Mouse (Mus musculus) testis, adult 2 months (tissue): ENCODE measurements around the gene Angel1.

Source experiments
- CTCF ChIP-seq: fragments of 200-500 bp; IDR thresholded peaks from 2 replicates; pipeline ENCODE4 v1.5.1; 2012; ENCODE audit warnings: low read depth, mild to moderate bottlenecking, inconsistent platforms, low read length, moderate library complexity; ENCODE audit not compliant: control insufficient read depth, insufficient read depth, insufficient replicate concordance
- POLR2A ChIP-seq: fragments of 200-500 bp; IDR thresholded peaks from 2 replicates; pipeline ENCODE4 v1.6.1; 2012; ENCODE audit warnings: low read depth, mild to moderate bottlenecking, inconsistent platforms, low read length, moderate library complexity; ENCODE audit not compliant: control insufficient read depth

DNA sequence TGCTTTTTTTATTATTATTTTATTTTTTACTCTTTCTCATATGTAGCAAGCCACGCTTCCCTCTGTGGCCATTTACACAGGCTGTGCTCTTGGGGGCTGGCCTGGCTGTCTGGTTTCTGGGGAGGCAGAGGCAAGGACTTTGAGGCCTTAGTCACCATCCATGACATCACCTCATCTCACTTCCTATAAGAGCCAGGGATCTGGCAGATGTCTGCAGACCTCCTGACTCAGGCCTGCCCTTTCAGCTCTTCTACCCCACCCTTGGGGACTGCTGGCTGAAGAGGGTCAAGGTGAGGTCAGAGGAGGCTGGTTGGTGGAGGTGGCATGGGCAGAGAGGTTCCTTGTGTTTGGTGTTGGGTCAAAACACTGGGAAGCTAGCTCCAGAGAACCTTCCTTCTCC lies 31.8 kb downstream of the Angel1 start:
- TF ChIP-seq POLR2A = no peak
- no peak for TF ChIP-seq CTCF
